Mouse (Mus musculus): ENCODE measurements around the gene Styxl1. TPM values are rescaled to one million over a fixed set of nuclear protein-coding genes. Genes with fewer than 3 reads are reported as not detected.

The Styxl1 gene
- polyA plus RNA-seq, 1 experiment = 1.4 TPM

GRCm38 (mm10) chr5:135731322-135731721 is 46.9 kb downstream of the Styxl1 start:
- WGBS = 95% methylated on average over 16 of the region's 16 CpGs
- Histone ChIP-seq H3K4me1 (ENCODE audit: control insufficient read depth, insufficient read depth, low read length) (no peaks in the 10 kb centered on the region), H3K4me3 (replicated peaks; ENCODE audit: extremely low read depth, low read depth, low read length) (no peak overlapping the region)
- TF ChIP-seq CTCF (IDR thresholded peaks at IDR 0.05; ENCODE audit: insufficient read depth, low read length) (no peak), POLR2A (IDR thresholded peaks at IDR 0.05; ENCODE audit: borderline replicate concordance, extremely low read depth, low read depth, low read length) (no peak)
- DNase-seq = no peak

GRCm38 (mm10) chr5:135730916-135731315 is 47.3 kb downstream of the Styxl1 start:
- WGBS = 89% methylated on average over 10 of the region's 10 CpGs

GRCm38 (mm10) chr5:135730278-135730677 is 47.9 kb downstream of the Styxl1 start:
- WGBS = 96% methylated on average over 10 of the region's 10 CpGs
- H3K4me1 ChIP-seq (ENCODE audit: control insufficient read depth, insufficient read depth, low read length) = peaks cover 7% of the 10 kb centered on the region; the same call in 1 of the 2 replicates
- TF ChIP-seq CTCF (IDR thresholded peaks at IDR 0.05; ENCODE audit: insufficient read depth, low read length) (no peak), POLR2A (IDR thresholded peaks at IDR 0.05; ENCODE audit: borderline replicate concordance, extremely low read depth, low read depth, low read length) (no peak)
- no peak overlapping the region for H3K4me3 ChIP-seq (replicated peaks; ENCODE audit: extremely low read depth, low read depth, low read length)
- DNase-seq = no peak

More at GRCm38 (mm10) chr5:135730916-135731315, 47.3 kb downstream of the Styxl1 start:
- no peak for DNase-seq
- TF ChIP-seq CTCF (IDR thresholded peaks at IDR 0.05; ENCODE audit: insufficient read depth, low read length) (no peak), POLR2A (IDR thresholded peaks at IDR 0.05; ENCODE audit: borderline replicate concordance, extremely low read depth, low read depth, low read length) (no peak)
- peaks cover 3% of the 10 kb centered on the region; the same call in 1 of the 2 replicates for H3K4me1 ChIP-seq (ENCODE audit: control insufficient read depth, insufficient read depth, low read length)
- H3K4me3 ChIP-seq (replicated peaks; ENCODE audit: extremely low read depth, low read depth, low read length) = no peak overlapping the region

DNA sequence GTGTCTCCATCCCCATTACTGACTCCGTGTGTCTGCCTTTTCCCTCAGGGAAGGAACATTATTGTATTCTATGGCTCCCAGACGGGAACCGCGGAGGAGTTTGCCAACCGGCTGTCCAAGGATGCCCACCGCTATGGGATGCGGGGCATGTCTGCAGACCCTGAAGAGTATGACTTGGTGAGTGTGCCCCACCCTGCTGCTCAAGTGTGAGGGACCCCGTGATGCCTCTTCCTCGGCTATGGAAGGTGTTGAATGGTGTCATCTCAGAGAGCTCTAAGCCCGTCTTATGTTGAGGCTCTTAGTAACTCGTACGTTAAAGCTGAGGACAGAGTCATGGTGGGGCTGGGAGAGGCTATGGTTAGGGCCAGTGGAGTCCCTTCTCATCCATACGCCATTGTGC is 48.8 kb downstream of the Styxl1 start:
- Histone ChIP-seq H3K4me3 (replicated peaks; ENCODE audit: extremely low read depth, low read depth, low read length) (no peak overlapping the region), H3K4me1 (ENCODE audit: control insufficient read depth, insufficient read depth, low read length) (peaks cover 15% of the 10 kb centered on the region)
- DNase-seq = no peak
- 93% methylated on average over 13 of the region's 13 CpGs for WGBS
- TF ChIP-seq POLR2A (IDR thresholded peaks at IDR 0.05; ENCODE audit: borderline replicate concordance, extremely low read depth, low read depth, low read length) = no peak
- no peak for TF ChIP-seq CTCF (IDR thresholded peaks at IDR 0.05; ENCODE audit: insufficient read depth, low read length)

- no peak for TF ChIP-seq POLR2A (IDR thresholded peaks at IDR 0.05; ENCODE audit: borderline replicate concordance, extremely low read depth, low read depth, low read length)
- TF ChIP-seq CTCF (IDR thresholded peaks at IDR 0.05; ENCODE audit: insufficient read depth, low read length) = no peak
- peaks cover 17% of the 10 kb centered on the region for H3K4me1 ChIP-seq (ENCODE audit: control insufficient read depth, insufficient read depth, low read length)
- peak; percentile 6 for DNase-seq
- WGBS = 85% methylated on average over 13 of the region's 13 CpGs
- no peak overlapping the region for H3K4me3 ChIP-seq (replicated peaks; ENCODE audit: extremely low read depth, low read depth, low read length)
These were observed 49.8 kb downstream of the Styxl1 start for GRCm38 (mm10) chr5:135728361-135728760.

GRCm38 (mm10) chr5:135727871-135728270 is 50.3 kb downstream of the Styxl1 start:
- no peak for DNase-seq
- TF ChIP-seq POLR2A (IDR thresholded peaks at IDR 0.05; ENCODE audit: borderline replicate concordance, extremely low read depth, low read depth, low read length) = no peak
- no peak for TF ChIP-seq CTCF (IDR thresholded peaks at IDR 0.05; ENCODE audit: insufficient read depth, low read length)
- no peak overlapping the region for H3K4me3 ChIP-seq (replicated peaks; ENCODE audit: extremely low read depth, low read depth, low read length)
- 90% methylated on average over 9 of the region's 9 CpGs for WGBS
- peaks cover 22% of the 10 kb centered on the region for H3K4me1 ChIP-seq (ENCODE audit: control insufficient read depth, insufficient read depth, low read length)

- H3K4me3 ChIP-seq (replicated peaks; ENCODE audit: extremely low read depth, low read depth, low read length) = no peak overlapping the region
- no peak for DNase-seq
- H3K4me1 ChIP-seq (ENCODE audit: control insufficient read depth, insufficient read depth, low read length) = peaks cover 31% of the 10 kb centered on the region
- no peak for TF ChIP-seq POLR2A (IDR thresholded peaks at IDR 0.05; ENCODE audit: borderline replicate concordance, extremely low read depth, low read depth, low read length)
- TF ChIP-seq CTCF (IDR thresholded peaks at IDR 0.05; ENCODE audit: insufficient read depth, low read length) = no peak
- WGBS = 63% methylated on average over 2 of the region's 2 CpGs
These were observed 51.4 kb downstream of the Styxl1 start for GRCm38 (mm10) chr5:135726641-135727346.

- DNase-seq = no peak
- WGBS = 58% methylated on average over 6 of the region's 6 CpGs
- Histone ChIP-seq H3K4me1 (ENCODE audit: control insufficient read depth, insufficient read depth, low read length) (peaks cover 31% of the 10 kb centered on the region), H3K4me3 (replicated peaks; ENCODE audit: extremely low read depth, low read depth, low read length) (no peak overlapping the region)
- TF ChIP-seq POLR2A (IDR thresholded peaks at IDR 0.05; ENCODE audit: borderline replicate concordance, extremely low read depth, low read depth, low read length) (no peak), CTCF (IDR thresholded peaks at IDR 0.05; ENCODE audit: insufficient read depth, low read length) (no peak)
These were observed 52.2 kb downstream of the Styxl1 start for GRCm38 (mm10) chr5:135725991-135726390.

DNA sequence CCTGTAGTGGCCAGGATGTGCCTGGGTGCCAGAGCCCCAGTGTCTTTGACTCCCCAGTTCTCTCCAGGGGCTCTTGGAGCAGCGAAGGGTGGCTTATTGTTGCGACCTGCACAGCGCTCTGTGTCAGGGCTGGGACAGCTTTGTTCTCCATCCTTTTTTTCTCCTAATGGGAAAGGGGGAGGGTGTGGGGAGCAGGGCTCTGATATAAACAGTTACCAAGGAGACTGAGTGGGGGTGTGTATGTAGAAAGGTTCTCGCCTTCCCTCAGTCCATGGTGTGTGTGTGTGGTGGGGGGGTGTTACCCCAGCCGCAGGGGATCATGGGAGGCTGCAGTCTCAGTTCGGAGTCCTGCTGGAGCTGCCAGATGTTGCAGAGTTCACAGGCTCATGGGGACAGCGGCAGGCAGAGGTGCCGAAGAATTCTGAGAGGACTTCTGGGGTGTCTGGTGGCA is 52.8 kb downstream of the Styxl1 start:
- Histone ChIP-seq H3K4me1 (ENCODE audit: control insufficient read depth, insufficient read depth, low read length) (peaks cover 31% of the 10 kb centered on the region), H3K4me3 (replicated peaks; ENCODE audit: extremely low read depth, low read depth, low read length) (no peak overlapping the region)
- TF ChIP-seq POLR2A (IDR thresholded peaks at IDR 0.05; ENCODE audit: borderline replicate concordance, extremely low read depth, low read depth, low read length) (no peak), CTCF (IDR thresholded peaks at IDR 0.05; ENCODE audit: insufficient read depth, low read length) (no peak)
- 41% methylated on average over 8 of the region's 8 CpGs for WGBS
- no peak for DNase-seq

Measured in lung, adult 2 months (tissue).